Mouse (Mus musculus): ENCODE results near the gene Dusp19. TPM values are rescaled to one million over a fixed set of nuclear protein-coding genes. Genes with fewer than 3 reads are reported as not detected.
A peak's percentile ranks its signal among the peaks of the same experiment; 100 is the strongest.

Gene Dusp19
- 19.0 and 19.7 TPM in 2 replicates for polyA plus RNA-seq (2016; fragmentation: Nextera tagmentation; extraction: Ambion mirVana)

DNA sequence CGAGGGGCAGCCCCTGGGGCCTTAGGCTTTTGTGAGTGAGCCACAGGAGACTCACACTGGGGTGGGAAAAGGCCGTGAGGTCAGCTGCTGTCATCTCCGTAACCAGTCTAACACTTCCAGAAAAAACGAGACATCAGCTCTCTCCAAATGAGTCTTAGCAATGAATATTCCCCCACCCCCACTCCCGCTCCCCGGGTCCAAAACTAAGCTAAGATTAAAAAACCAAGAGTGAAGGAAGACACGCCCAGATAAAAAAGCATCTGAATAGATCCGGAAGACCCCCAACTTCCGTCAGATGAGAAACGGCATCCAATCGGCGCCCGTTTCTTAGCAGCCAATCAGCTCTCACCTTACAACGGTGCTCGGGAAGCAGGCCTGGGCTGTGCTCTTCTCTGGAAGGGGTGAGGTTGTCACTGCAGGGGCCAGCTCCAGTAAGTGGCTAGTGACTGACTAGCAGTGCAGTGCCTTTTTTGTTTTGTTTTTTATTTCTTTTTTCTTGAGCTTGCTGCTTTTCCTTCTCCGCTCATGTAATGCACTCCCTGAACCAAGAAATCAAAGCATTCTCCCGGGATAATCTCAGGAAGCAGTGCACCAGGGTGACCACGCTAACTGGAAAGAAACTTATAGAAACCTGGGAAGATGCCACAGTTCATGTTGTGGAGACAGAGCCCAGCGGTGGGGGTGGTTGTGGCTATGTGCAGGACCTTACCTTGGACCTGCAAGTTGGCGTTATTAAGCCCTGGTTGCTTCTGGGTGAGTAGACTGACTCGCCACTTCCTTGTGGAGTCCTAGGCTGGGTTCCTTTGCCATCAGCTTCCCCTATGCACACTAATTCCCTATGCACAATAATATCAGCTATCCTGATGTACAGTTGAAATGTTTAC is at the start of gene Dusp19, which contains the start of gene Nup35:
Gene Dusp19 (plus strand): TSS at position 192 of the 884 bp plus-strand sequence.
Gene Nup35 (plus strand): TSS at position 383 of the 884 bp plus-strand sequence.
- no peaks in the 10 kb centered on the region for H3K9me3 ChIP-seq
- H3K4me2 ChIP-seq (replicated peaks) = peak within 1 kb of the TSS; percentile 86
- peaks cover 6% of the 10 kb centered on the region; the same call in 1 of the 2 replicates for H3K4me1 ChIP-seq
- H3K27ac ChIP-seq (replicated peaks) = peak within 1 kb of the TSS; percentile 75
- H3K27me3 ChIP-seq = no peaks in the 10 kb centered on the region
- peak within 1 kb of the TSS; percentile 76 for H3K9ac ChIP-seq (replicated peaks)
- WGBS = 1% methylated on average over 21 of the region's 21 CpGs
- H3K4me3 ChIP-seq = peak within 1 kb of the TSS; percentile 59
- no peaks in the 10 kb centered on the region for H3K36me3 ChIP-seq
- ATAC-seq (ENCODE audit: low FRiP score, low read depth) = peak; percentile 100

DNA sequence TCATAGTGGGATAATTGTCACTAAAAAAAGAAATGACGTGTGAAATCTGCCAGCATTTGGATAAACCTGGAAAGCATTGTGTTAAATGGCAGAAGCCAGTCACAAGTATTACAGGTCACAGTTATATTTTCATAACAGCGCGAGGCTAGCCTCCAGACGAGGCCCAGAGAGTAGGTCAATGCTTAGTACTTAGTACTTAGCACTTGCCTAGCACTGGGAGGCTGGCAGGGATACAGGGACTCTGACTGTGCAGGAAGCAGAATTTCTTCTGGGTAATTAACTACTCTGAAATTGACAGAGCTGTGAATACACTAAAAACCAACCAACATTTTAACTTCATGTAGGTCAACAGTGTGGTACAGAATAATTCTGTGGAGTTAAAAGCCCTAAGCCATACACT is 49.4 kb upstream of the Dusp19 start:
- Histone ChIP-seq H3K9ac (replicated peaks) (no peak overlapping the region), H3K27ac (replicated peaks) (no peak overlapping the region), H3K4me3 (no peak overlapping the region), H3K36me3 (no peaks in the 10 kb centered on the region), H3K27me3 (no peaks in the 10 kb centered on the region), H3K9me3 (no peaks in the 10 kb centered on the region), H3K4me2 (replicated peaks) (no peak overlapping the region), H3K4me1 (no peaks in the 10 kb centered on the region)
- no peak for ATAC-seq (ENCODE audit: low FRiP score, low read depth)
- 90% methylated on average over 4 of the region's 4 CpGs for WGBS

DNA sequence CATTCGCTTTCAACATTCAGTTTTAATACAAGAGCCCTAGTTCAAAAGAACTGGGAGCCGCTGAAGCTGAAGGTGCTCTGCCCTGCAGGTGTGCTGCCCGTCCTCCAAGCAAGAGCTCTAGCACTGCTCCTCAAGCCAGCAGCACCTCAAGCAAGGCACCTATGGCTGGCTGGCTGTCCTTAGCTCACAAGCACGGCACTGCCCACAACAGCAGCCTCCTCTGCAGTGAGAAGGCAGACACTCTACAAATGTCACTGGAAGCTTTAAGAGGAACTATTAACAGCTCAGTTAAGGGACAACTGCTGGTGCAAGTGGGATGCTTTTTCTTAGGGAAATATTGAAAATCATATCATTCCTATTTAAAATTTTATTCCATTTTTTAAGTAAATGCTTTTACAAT is 46.2 kb upstream of the Dusp19 start:
- H3K9ac ChIP-seq (replicated peaks) = no peak overlapping the region
- no peak overlapping the region for H3K4me3 ChIP-seq

DNA sequence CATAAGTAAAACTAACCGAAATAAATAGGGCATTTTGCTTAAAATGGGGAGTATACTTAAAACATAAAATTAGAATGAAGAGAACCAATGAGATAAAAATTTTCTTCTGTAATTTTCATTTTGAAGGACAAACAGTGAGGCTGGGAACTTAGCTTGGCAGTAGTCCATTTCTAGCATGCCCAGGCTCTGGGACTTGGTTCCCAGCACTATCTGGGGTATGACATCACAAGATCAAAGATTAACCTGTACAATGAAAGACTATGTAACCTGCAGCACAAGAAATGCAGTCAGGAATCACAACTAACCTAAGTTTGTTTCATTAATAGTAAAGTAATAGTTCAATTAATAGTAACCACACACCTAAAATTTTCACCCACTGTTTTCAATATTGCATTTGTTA is 39.6 kb upstream of the Dusp19 start:
- Histone ChIP-seq H3K4me3 (no peak overlapping the region), H3K27ac (replicated peaks) (no peak overlapping the region), H3K4me1 (peaks cover 13% of the 10 kb centered on the region), H3K9ac (replicated peaks) (no peak overlapping the region), H3K36me3 (no peaks in the 10 kb centered on the region), H3K4me2 (replicated peaks) (no peak overlapping the region), H3K9me3 (no peaks in the 10 kb centered on the region), H3K27me3 (no peaks in the 10 kb centered on the region)
- no peak for ATAC-seq (ENCODE audit: low FRiP score, low read depth)
- WGBS = 94% methylated on average over 1 of the region's 1 CpGs

More for the DNA sequence above, 46.2 kb upstream of the Dusp19 start:
- Histone ChIP-seq H3K9me3 (no peaks in the 10 kb centered on the region), H3K4me1 (no peaks in the 10 kb centered on the region), H3K4me2 (replicated peaks) (no peak overlapping the region), H3K36me3 (no peaks in the 10 kb centered on the region), H3K27me3 (no peaks in the 10 kb centered on the region), H3K27ac (replicated peaks) (no peak overlapping the region)
- WGBS = 80% methylated on average over 4 of the region's 4 CpGs
- ATAC-seq (ENCODE audit: low FRiP score, low read depth) = no peak

DNA sequence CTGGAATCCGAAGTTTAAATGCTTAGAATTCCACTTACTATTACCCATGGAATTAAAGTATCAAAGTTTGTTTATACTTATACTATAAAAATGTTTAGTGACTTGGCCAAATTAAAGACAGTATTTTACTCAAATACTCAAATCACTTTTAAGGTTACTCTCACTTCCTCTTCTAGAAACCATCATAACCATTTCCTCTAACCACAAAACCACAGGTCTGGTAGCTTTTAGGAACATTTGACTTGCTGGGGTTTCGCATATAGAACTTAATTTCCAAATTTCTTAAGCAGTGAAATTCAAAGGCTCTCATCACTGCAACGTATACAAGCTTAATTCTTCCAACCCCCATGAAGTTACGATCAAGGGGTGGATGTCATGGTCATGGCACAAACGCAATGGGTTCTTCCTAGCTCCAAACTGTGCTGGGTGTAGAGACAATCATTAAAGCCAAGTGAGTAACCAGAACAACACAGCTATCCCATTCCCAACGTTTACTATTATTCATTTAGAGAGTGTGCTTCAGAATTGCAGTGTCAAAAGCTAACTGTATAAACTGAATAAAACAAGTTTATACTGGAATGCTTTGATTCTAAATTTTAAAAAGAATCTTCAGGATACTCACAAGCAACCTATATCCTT is 37.5 kb upstream of the Dusp19 start:
- Histone ChIP-seq H3K4me2 (replicated peaks) (peak overlapping the region; percentile 69), H3K36me3 (no peaks in the 10 kb centered on the region), H3K4me1 (peaks cover 13% of the 10 kb centered on the region), H3K27ac (replicated peaks) (no peak overlapping the region), H3K27me3 (no peaks in the 10 kb centered on the region), H3K9ac (replicated peaks) (no peak overlapping the region), H3K4me3 (peak overlapping the region; percentile 87), H3K9me3 (no peaks in the 10 kb centered on the region)
- no peak for ATAC-seq (ENCODE audit: low FRiP score, low read depth)
- 54% methylated on average over 6 of the region's 6 CpGs for WGBS

DNA sequence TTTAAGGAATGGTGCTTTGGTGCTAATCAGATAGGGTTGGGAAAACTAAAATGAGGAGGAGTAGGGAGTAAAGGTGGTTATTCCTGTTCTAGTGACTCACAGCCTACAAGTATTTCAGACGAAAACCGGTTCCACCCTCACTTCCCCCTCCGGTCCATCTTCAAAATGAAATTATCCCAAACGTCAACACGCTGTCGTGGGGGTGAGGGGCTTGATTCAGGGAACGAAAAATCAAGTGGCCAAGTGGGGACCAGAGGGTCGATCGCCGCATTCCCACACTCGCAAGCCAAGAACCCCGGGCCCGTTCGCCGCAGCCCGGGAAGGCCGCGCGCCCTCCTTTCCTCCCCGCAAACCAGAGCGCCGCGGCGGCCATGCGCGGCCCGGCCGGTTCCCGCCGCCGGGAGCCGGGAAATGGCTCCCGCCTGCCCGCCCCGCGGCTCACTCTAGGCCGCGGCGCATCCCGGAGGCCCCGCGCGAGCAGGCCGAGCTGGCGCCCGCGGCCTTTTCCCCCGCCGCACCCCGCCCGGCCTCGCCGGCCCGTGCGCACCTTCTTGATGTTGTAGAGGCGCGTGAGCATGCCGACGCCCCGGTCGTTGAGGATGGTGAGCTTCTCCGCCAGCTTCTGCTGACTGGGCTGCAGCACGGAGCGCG is 36.4 kb upstream of the Dusp19 start:
- Histone ChIP-seq H3K4me2 (replicated peaks) (peak overlapping the region; percentile 69), H3K9me3 (no peaks in the 10 kb centered on the region), H3K27me3 (no peaks in the 10 kb centered on the region), H3K9ac (replicated peaks) (peak overlapping the region; percentile 95), H3K4me3 (peak overlapping the region; percentile 87), H3K27ac (replicated peaks) (peak overlapping the region; percentile 97), H3K36me3 (no peaks in the 10 kb centered on the region), H3K4me1 (peaks cover 13% of the 10 kb centered on the region)
- WGBS = under 1% methylated on average over 41 of the region's 65 CpGs
- ATAC-seq (ENCODE audit: low FRiP score, low read depth) = peak; percentile 76

DNA sequence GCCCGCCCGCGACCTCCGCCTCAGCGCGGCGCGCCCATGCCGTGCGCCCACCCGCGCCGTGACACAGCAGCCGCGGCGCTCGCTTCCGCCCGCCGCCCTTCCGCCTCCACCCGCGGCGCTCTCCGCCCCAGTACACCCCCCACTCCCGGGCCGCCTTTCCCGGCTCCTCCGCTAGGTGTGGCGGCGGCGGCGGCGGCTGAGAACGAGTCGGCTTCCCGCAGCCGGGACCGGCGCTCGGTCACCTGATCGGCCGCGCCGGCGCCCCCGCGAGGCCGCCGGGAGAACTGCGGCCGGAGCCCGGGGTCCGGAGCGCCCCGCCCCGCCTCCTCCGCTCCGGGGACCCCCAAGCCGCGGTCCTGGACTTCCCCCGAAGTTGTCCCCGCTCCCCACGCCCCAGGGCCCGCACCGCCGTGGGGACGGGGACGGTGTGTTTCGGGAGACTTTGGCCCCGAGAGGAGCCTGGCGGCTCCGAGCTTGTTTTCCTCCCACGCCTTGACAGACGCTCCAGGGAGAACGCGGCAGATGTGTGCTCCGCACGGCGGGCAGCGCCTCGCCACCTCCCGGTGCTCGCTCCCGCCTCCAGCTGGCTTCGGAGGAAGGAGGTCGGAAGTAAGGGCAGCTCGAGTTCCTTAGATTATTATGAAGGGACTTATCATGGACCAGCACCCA is 35.7 kb upstream of the Dusp19 start, which contains the start of gene Nckap1:
Gene Nckap1 (minus strand): TSS at position 338 of the 669 bp plus-strand sequence.
- H3K4me2 ChIP-seq (replicated peaks) = peak within 1 kb of the TSS; percentile 69
- H3K4me1 ChIP-seq = peaks cover 13% of the 10 kb centered on the region
- H3K9me3 ChIP-seq = no peaks in the 10 kb centered on the region
- peak within 1 kb of the TSS; percentile 97 for H3K27ac ChIP-seq (replicated peaks)
- peak within 1 kb of the TSS; percentile 87 for H3K4me3 ChIP-seq
- under 1% methylated on average over 39 of the region's 88 CpGs for WGBS
- H3K9ac ChIP-seq (replicated peaks) = peak within 1 kb of the TSS; percentile 95
- ATAC-seq (ENCODE audit: low FRiP score, low read depth) = peak; percentile 95
- H3K27me3 ChIP-seq = no peaks in the 10 kb centered on the region
- no peaks in the 10 kb centered on the region for H3K36me3 ChIP-seq

DNA sequence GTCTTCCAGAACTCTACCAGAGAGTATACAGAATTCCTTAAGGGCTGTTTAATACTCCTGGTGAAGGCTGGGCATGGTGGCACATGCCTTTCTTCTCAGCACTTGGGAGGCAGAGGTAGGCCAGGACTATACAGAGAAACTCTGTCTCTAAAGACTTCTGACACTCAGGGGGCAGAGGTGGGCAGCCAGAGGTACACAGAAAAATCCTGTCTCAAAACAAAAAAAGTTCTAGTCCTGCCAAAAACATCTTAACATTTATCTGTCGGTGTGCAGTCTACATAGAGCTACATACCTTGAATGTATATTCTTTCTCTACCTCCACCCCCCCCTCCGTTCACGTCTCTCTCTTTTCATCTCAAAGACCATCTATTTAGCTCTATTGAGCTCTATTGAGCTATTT is 34.5 kb upstream of the Dusp19 start:
- Histone ChIP-seq H3K36me3 (no peaks in the 10 kb centered on the region), H3K4me3 (no peak overlapping the region), H3K27ac (replicated peaks) (no peak overlapping the region), H3K27me3 (no peaks in the 10 kb centered on the region), H3K9ac (replicated peaks) (no peak overlapping the region), H3K4me2 (replicated peaks) (no peak overlapping the region), H3K9me3 (no peaks in the 10 kb centered on the region), H3K4me1 (peaks cover 13% of the 10 kb centered on the region)
- no peak for ATAC-seq (ENCODE audit: low FRiP score, low read depth)
- 81% methylated on average over 3 of the region's 3 CpGs for WGBS

DNA sequence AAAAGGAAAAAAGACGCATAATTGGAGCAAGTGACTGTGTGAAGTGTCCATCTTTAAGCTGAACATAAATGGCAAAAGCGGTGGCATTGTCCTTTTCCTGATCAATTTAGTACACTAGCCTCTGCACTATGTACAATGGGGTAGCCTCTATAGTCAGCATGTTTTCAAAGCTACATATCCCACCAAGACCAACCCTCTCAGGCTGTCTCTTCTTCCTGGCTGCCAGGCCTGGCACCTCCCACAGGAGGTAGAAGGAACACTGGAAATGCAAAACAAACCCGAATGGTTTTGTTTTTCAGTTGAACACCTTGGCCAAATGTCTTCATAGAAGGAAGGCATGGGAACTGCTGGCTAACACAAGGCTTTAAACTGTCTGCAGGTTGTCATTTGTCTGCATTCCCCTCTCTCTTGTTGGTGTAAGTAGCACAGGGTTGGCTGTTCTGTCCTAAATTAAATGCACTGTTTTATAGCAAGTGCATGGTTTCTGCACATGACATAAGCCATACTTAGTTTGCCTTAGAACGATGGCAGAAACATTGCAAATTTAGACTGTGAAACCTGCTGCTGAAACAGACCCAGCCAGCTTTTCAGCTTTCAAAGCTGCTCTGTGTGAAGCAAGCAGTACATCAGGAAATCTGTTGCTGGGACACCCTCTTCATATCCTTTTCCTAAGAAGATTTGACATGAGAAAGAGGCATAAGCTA is 22.5 kb upstream of the Dusp19 start:
- no peak overlapping the region for H3K9ac ChIP-seq (replicated peaks)
- no peaks in the 10 kb centered on the region for H3K9me3 ChIP-seq
- no peak overlapping the region for H3K4me3 ChIP-seq
- H3K4me1 ChIP-seq = no peaks in the 10 kb centered on the region
- H3K27ac ChIP-seq (replicated peaks) = no peak overlapping the region
- H3K4me2 ChIP-seq (replicated peaks) = no peak overlapping the region
- H3K27me3 ChIP-seq = no peaks in the 10 kb centered on the region
- H3K36me3 ChIP-seq = no peaks in the 10 kb centered on the region
- ATAC-seq (ENCODE audit: low FRiP score, low read depth) = no peak
- 80% methylated on average over 4 of the region's 4 CpGs for WGBS

DNA sequence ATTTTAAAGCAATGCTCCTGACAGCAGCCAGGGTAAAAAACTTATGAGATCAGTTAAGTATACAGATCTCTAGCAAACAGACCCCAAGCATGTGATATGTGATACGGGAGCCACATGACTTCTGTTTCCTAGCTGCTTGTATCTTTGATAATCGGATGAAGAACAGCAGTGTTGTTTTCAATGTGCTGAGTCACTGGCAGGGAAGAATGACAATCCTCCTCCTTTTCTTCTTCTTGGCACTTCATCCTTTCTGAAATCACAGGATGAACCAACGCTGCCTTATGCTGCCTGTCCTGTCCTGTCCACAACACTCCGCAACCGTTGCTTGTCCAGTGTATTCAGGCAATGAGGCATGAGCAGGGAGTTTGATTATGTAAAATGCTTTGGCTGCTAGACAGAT is 19.9 kb upstream of the Dusp19 start:
- WGBS = 73% methylated on average over 5 of the region's 5 CpGs
- H3K27me3 ChIP-seq = no peaks in the 10 kb centered on the region
- H3K9me3 ChIP-seq = no peaks in the 10 kb centered on the region
- no peak for ATAC-seq (ENCODE audit: low FRiP score, low read depth)
- H3K27ac ChIP-seq (replicated peaks) = no peak overlapping the region
- no peak overlapping the region for H3K4me3 ChIP-seq
- no peak overlapping the region for H3K4me2 ChIP-seq (replicated peaks)
- H3K36me3 ChIP-seq = no peaks in the 10 kb centered on the region
- H3K4me1 ChIP-seq = no peaks in the 10 kb centered on the region
- H3K9ac ChIP-seq (replicated peaks) = no peak overlapping the region

DNA sequence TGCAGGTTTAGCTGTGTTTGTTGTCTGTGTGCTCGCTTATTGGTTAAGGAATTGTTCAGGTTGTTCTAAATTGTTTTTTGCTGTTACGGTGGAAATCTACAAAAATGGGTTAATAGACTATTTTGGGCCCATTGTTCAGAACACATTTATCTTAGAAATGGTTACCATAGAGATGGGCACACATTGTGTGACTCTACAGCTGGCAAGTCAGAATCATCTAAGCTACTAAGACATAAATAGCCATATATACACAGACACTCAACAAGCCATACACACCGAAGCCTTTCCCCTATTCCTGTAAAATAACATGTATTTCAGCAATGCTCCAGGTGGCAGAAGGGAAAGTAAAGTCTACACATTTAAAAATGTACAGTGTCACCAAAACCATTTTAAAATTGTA is 17.0 kb upstream of the Dusp19 start:
- 90% methylated on average over 3 of the region's 3 CpGs for WGBS
- ATAC-seq (ENCODE audit: low FRiP score, low read depth) = no peak
- Histone ChIP-seq H3K4me1 (no peaks in the 10 kb centered on the region), H3K27ac (replicated peaks) (no peak overlapping the region), H3K9ac (replicated peaks) (no peak overlapping the region), H3K4me3 (no peak overlapping the region), H3K36me3 (no peaks in the 10 kb centered on the region), H3K27me3 (no peaks in the 10 kb centered on the region), H3K4me2 (replicated peaks) (no peak overlapping the region), H3K9me3 (no peaks in the 10 kb centered on the region)
